Mouse (Mus musculus): Measurements from ENCODE around the gene Acsbg1. TPM values are rescaled to one million over a fixed set of nuclear protein-coding genes. Genes with fewer than 3 reads are reported as not detected.
"Not testable (repeated sequence)": the region's sequence is repeated elsewhere in the genome, so short reads cannot be mapped to it uniquely, and the experiment has no call there.

Acsbg1 gene
- total RNA-seq, 4 experiments from 2014 or later = 259 to 564 (median 438) TPM

GRCm38 (mm10) chr9:54604886-54605285 lies 56.8 kb downstream of the Acsbg1 start:
- DNase-seq = peak; percentile 54

GRCm38 (mm10) chr9:54604131-54604654 lies 57.5 kb downstream of the Acsbg1 start:
- DNase-seq = peak; percentile 42

- DNase-seq = no peak
Measured at GRCm38 (mm10) chr9:54602916-54603315, 58.8 kb downstream of the Acsbg1 start.

GRCm38 (mm10) chr9:54602386-54602785 lies 59.3 kb downstream of the Acsbg1 start:
- no peak for DNase-seq

GRCm38 (mm10) chr9:54596752-54597465 lies 64.8 kb downstream of the Acsbg1 start:
- DNase-seq = no peak

- peak; percentile 50 for DNase-seq
Measured at GRCm38 (mm10) chr9:54593652-54594051, 68.0 kb downstream of the Acsbg1 start.

- DNase-seq = no peak
Measured at GRCm38 (mm10) chr9:54587863-54588262, 73.8 kb downstream of the Acsbg1 start.

GRCm38 (mm10) chr9:54586199-54587061 lies 75.2 kb downstream of the Acsbg1 start, which contains the start of gene Idh3a:
Gene Idh3a (plus strand): TSS chr9:54586334.
- peak; percentile 98 for DNase-seq

GRCm38 (mm10) chr9:54585839-54586198 lies 75.9 kb downstream of the Acsbg1 start:
- DNase-seq = no peak

GRCm38 (mm10) chr9:54584127-54584526 lies 77.5 kb downstream of the Acsbg1 start:
- not testable (repeated sequence) for DNase-seq

- no peak for DNase-seq
Measured at GRCm38 (mm10) chr9:54583712-54584111, 78.0 kb downstream of the Acsbg1 start.

- no peak for DNase-seq
Measured at GRCm38 (mm10) chr9:54571130-54571839, 90.4 kb downstream of the Acsbg1 start.

- DNase-seq = no peak
Measured at GRCm38 (mm10) chr9:54568732-54569131, 92.9 kb downstream of the Acsbg1 start.

- no peak for DNase-seq
Measured at GRCm38 (mm10) chr9:54566958-54567357, 94.7 kb downstream of the Acsbg1 start.

- DNase-seq = no peak
Measured at GRCm38 (mm10) chr9:54560831-54561601, 100.7 kb downstream of the Acsbg1 start.

- DNase-seq = peak; percentile 86
Measured at GRCm38 (mm10) chr9:54559771-54560471, 101.7 kb downstream of the Acsbg1 start, which contains the start of gene Cib2. Gene Cib2 (minus strand): TSS chr9:54560218.

GRCm38 (mm10) chr9:54558731-54559130 lies 102.9 kb downstream of the Acsbg1 start:
- DNase-seq = no peak

- DNase-seq = no peak
Measured at GRCm38 (mm10) chr9:54555044-54555443, 106.6 kb downstream of the Acsbg1 start.

Data from adrenal gland, adult 8-10 months (tissue).